Mouse (Mus musculus): Measurements from ENCODE around the gene Gm15262. TPM values are rescaled to one million over a fixed set of nuclear protein-coding genes. Genes with fewer than 3 reads are reported as not detected.

Gene Gm15262
- polyA plus RNA-seq, 1 experiment from 2014 or later: not detected

GRCm38 (mm10) chrX:161399110-161399509 lies 111.9 kb downstream of the Gm15262 start:
- Histone ChIP-seq H3K9me3 (replicated peaks; ENCODE audit: control insufficient read depth, low read length) (no peaks in the 10 kb centered on the region), H3K27me3 (ENCODE audit: control insufficient read depth, insufficient read depth, low read length) (no peaks in the 10 kb centered on the region), H3K36me3 (replicated peaks; ENCODE audit: control insufficient read depth, insufficient read depth, low read depth, low read length) (no peaks in the 10 kb centered on the region), H3K4me2 (ENCODE audit: low read depth, low read length) (no peak overlapping the region), H3K4me3 (ENCODE audit: low read depth, low read length) (no peak overlapping the region), H3K27ac (replicated peaks; ENCODE audit: low read depth, low read length) (no peak overlapping the region), H3K4me1 (ENCODE audit: control insufficient read depth, insufficient read depth, low read length) (no peaks in the 10 kb centered on the region), H3K9ac (replicated peaks; ENCODE audit: low read length) (no peak overlapping the region)
- 26% methylated on average over 11 of the region's 11 CpGs for WGBS
- no peak for ATAC-seq (replicated peaks; ENCODE audit: insufficient number of reproducible peaks, low FRiP score, low TSS enrichment, low read depth)
- peak; percentile 83 for DNase-seq (ENCODE audit: low spot score)

GRCm38 (mm10) chrX:161411151-161411550 lies 123.9 kb downstream of the Gm15262 start:
- 73% methylated on average over 1 of the region's 1 CpGs for WGBS
- no peak for ATAC-seq (replicated peaks; ENCODE audit: insufficient number of reproducible peaks, low FRiP score, low TSS enrichment, low read depth)
- no peak overlapping the region for H3K4me3 ChIP-seq (ENCODE audit: low read depth, low read length)
- no peak overlapping the region for H3K27ac ChIP-seq (replicated peaks; ENCODE audit: low read depth, low read length)
- H3K9ac ChIP-seq (replicated peaks; ENCODE audit: low read length): no peak overlapping the region
- H3K9me3 ChIP-seq (replicated peaks; ENCODE audit: control insufficient read depth, low read length): no peaks in the 10 kb centered on the region
- H3K36me3 ChIP-seq (replicated peaks; ENCODE audit: control insufficient read depth, insufficient read depth, low read depth, low read length): no peaks in the 10 kb centered on the region
- no peak for DNase-seq (ENCODE audit: low spot score)
- no peaks in the 10 kb centered on the region for H3K27me3 ChIP-seq (ENCODE audit: control insufficient read depth, insufficient read depth, low read length)
- no peaks in the 10 kb centered on the region for H3K4me1 ChIP-seq (ENCODE audit: control insufficient read depth, insufficient read depth, low read length)
- no peak overlapping the region for H3K4me2 ChIP-seq (ENCODE audit: low read depth, low read length)

Other genes starting within 250 kb of the Gm15262 start
- gene Scml2, start 170.3 kb upstream of the Gm15262 start, polyA plus RNA-seq (2014; fragmentation: Nextera tagmentation; extraction: Ambion mirVana): 4.3 and 4.9 TPM in 2 replicates